Mouse (Mus musculus) liver, embryonic 11.5 days (tissue): Measurements from ENCODE around the gene Inafm1. TPM values are rescaled to one million over a fixed set of nuclear protein-coding genes. Genes with fewer than 3 reads are reported as not detected.
A peak's percentile ranks its signal among the peaks of the same experiment; 100 is the strongest.

Source experiments
- ATAC-seq: fragments of 200-750 bp; cut with Nextera tagmentation; replicated peaks from 2 replicates; pipeline ENCODE4 v1.8.0; 2017; ENCODE audit warnings: moderate number of reproducible peaks, mild to moderate bottlenecking, moderate TSS enrichment, moderate library complexity; ENCODE audit not compliant: low FRiP score
- DNase-seq: peaks from one replicate; pipeline ENCODE4 v3.0.0-alpha.2; 2017; ENCODE audit warnings: low spot score
- H3K27ac ChIP-seq: fragments of 300-500 bp; sonication (generic); 2 replicates; pipeline ENCODE4 v1.5.1; 2014; ENCODE audit warnings: mild to moderate bottlenecking, low read depth, low read length, control low read depth
- H3K27me3 ChIP-seq: fragments of 300-500 bp; sonication (generic); replicated peaks from 2 replicates; pipeline ENCODE4 v1.6.1; 2014; ENCODE audit warnings: low read length, mixed read lengths; ENCODE audit not compliant: control insufficient read depth, insufficient read depth
- H3K36me3 ChIP-seq: fragments of 300-500 bp; sonication (generic); 2 replicates; pipeline ENCODE4 v1.6.1; 2014; ENCODE audit warnings: mild to moderate bottlenecking, low read length, moderate library complexity, mixed read lengths; ENCODE audit not compliant: control insufficient read depth, insufficient read depth
- H3K4me1 ChIP-seq: fragments of 300-500 bp; sonication (generic); replicated peaks from 2 replicates; pipeline ENCODE4 v1.6.1; 2014; ENCODE audit warnings: low read length, mixed read lengths; ENCODE audit not compliant: control insufficient read depth, insufficient read depth
- H3K4me2 ChIP-seq: fragments of 300-500 bp; sonication (generic); 2 replicates; pipeline ENCODE4 v1.6.1; 2014; ENCODE audit warnings: mild to moderate bottlenecking, control low read depth, moderate library complexity
- H3K4me3 ChIP-seq: fragments of 300-500 bp; sonication (generic); 2 replicates; pipeline ENCODE4 v1.5.1; 2014; ENCODE audit warnings: low read depth, low read length, control low read depth
- H3K9ac ChIP-seq: fragments of 300-500 bp; sonication (generic); 2 replicates; pipeline ENCODE4 v1.6.1; 2014; ENCODE audit warnings: low read depth, low read length, control low read depth
- H3K9me3 ChIP-seq: fragments of 300-500 bp; sonication (generic); 2 replicates; pipeline ENCODE4 v1.6.1; 2016; ENCODE audit warnings: low read length, inconsistent platforms, mixed read lengths; ENCODE audit not compliant: control insufficient read depth
- WGBS: fragments of 180-500 bp; shearing (Covaris S2); extraction: QIAGEN DNeasy Blood & Tissue Kit; methylation state at CpG from one replicate; pipeline ENCODE4 v1.1.7; 2014; 5-methylcytosine and 5-hydroxymethylcytosine counted together
- polyA plus RNA-seq: library from polyadenylated mRNA; unstranded; fragments of >200 nt; fragmentation: Nextera tagmentation; extraction: Ambion mirVana; gene quantifications from 2 replicates; pipeline ENCODE4 v1.2.1, GENCODE M21; 2014

Inafm1 gene
- 9.3 and 10.6 TPM in 2 replicates for polyA plus RNA-seq

GRCm38 (mm10) chr7:16273081-16273765, at the start of gene Inafm1:
Inafm1 (minus strand) TSS chr7:16273617.
- under 1% methylated on average over 48 of the region's 49 CpGs for WGBS
- H3K9me3 ChIP-seq, result no peaks in the 10 kb centered on the region
- H3K27me3 ChIP-seq, result no peaks in the 10 kb centered on the region
- H3K4me1 ChIP-seq, result peaks cover 40% of the 10 kb centered on the region
- peak within 1 kb of the TSS; percentile 80 for H3K4me3 ChIP-seq
- ATAC-seq (peak; percentile 72), DNase-seq (peak; percentile 94)
- peaks cover 16% of the 10 kb centered on the region for H3K36me3 ChIP-seq
- peak within 1 kb of the TSS; percentile 96 for H3K27ac ChIP-seq
- H3K9ac ChIP-seq, result peak within 1 kb of the TSS; percentile 86
- peak within 1 kb of the TSS; percentile 76 for H3K4me2 ChIP-seq

GRCm38 (mm10) chr7:16320479-16320878, 47.1 kb upstream of the Inafm1 start:
- 88% methylated on average over 6 of the region's 6 CpGs for WGBS
- Histone ChIP-seq H3K9me3 (no peaks in the 10 kb centered on the region), H3K27ac (no peak overlapping the region), H3K4me1 (0 out of 2 replicates have a peak, but pooled peaks cover 2% of the 10 kb centered on the region), H3K27me3 (no peaks in the 10 kb centered on the region), H3K4me2 (no peak overlapping the region), H3K36me3 (peaks cover 5% of the 10 kb centered on the region), H3K4me3 (no peak overlapping the region), H3K9ac (no peak overlapping the region)
- DNase-seq, result no peak
- ATAC-seq, result no peak

DNA sequence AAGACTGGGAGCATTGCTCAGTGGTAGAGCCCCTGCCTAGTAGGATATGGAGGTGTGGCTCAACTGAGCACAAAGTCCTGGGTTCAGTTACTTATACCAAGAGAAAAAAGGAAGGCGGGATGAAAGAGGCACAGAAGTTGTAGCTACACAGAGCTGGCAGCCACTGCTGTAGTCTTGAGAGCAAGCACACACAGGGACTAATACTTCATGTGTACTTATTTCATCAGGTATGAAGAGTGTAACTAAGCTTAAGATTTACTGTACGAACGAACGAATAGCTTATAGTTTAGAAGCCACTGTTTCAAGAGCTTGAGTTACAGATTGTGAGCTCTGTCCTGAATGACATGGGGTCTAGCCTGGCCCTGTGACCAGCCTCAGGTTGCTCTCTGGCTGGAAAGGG, 45.8 kb upstream of the Inafm1 start:
- Histone ChIP-seq H3K27ac (no peak overlapping the region), H3K4me3 (no peak overlapping the region), H3K36me3 (peaks cover 5% of the 10 kb centered on the region), H3K4me2 (no peak overlapping the region), H3K27me3 (no peaks in the 10 kb centered on the region), H3K9me3 (no peaks in the 10 kb centered on the region), H3K9ac (no peak overlapping the region), H3K4me1 (peaks cover 6% of the 10 kb centered on the region)
- WGBS, result 91% methylated on average over 4 of the region's 4 CpGs
- no peak for ATAC-seq
- no peak for DNase-seq

- Histone ChIP-seq H3K9me3 (no peaks in the 10 kb centered on the region), H3K4me1 (peaks cover 24% of the 10 kb centered on the region), H3K4me3 (no peak overlapping the region), H3K27me3 (no peaks in the 10 kb centered on the region), H3K4me2 (no peak overlapping the region), H3K36me3 (peaks cover 5% of the 10 kb centered on the region), H3K27ac (no peak overlapping the region), H3K9ac (no peak overlapping the region; the same call in 1 of the 2 replicates)
- 83% methylated on average over 14 of the region's 14 CpGs for WGBS
- ATAC-seq, result no peak
- DNase-seq, result no peak
Measured at GRCm38 (mm10) chr7:16317094-16317493, 43.7 kb upstream of the Inafm1 start.

- H3K4me1 ChIP-seq, result peaks cover 39% of the 10 kb centered on the region
- H3K9me3 ChIP-seq, result no peaks in the 10 kb centered on the region
- no peaks in the 10 kb centered on the region for H3K27me3 ChIP-seq
- peaks cover 5% of the 10 kb centered on the region for H3K36me3 ChIP-seq
- no peak for ATAC-seq
- no peak overlapping the region for H3K27ac ChIP-seq
- no peak overlapping the region for H3K4me2 ChIP-seq
- H3K4me3 ChIP-seq, result no peak overlapping the region
- WGBS, result 62% methylated on average over 4 of the region's 4 CpGs
- no peak for DNase-seq
- no peak overlapping the region for H3K9ac ChIP-seq
Measured at GRCm38 (mm10) chr7:16315222-16315759, 41.9 kb upstream of the Inafm1 start.

DNA sequence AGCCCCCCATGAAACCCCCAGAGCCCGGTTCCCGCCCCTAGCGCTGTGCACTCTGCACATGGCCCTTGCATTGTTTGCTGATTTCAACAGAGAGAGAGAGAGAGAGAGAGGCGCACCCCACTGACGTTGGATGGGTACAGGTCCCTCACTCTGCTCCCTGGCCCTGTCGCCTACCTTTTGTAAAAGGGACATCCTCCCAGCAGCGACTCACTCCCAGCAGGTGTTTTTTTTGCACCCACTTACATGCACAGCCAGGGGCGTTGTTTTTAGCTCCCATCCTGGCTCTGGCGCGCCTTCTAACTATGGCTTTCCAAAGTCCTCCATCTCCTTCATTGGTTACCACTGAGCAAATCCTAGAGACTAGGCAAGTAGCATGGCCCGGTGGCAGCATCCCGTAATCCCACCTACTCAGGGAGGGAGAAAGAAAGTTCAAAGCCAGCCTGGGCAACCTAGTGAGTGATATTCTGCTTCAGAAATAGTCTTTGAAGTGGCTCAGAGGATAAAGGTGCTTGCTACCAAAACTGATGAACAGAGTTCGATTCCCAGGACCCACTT, 40.9 kb upstream of the Inafm1 start:
- no peak for DNase-seq
- WGBS, result 17% methylated on average over 13 of the region's 13 CpGs

GRCm38 (mm10) chr7:16313481-16314220, 40.2 kb upstream of the Inafm1 start:
- H3K9me3 ChIP-seq, result no peaks in the 10 kb centered on the region
- no peaks in the 10 kb centered on the region for H3K27me3 ChIP-seq
- under 1% methylated on average over 57 of the region's 66 CpGs for WGBS
- DNase-seq (peak; percentile 86), ATAC-seq (peak; percentile 71)
- peaks cover 48% of the 10 kb centered on the region for H3K4me1 ChIP-seq
- H3K36me3 ChIP-seq, result peaks cover 5% of the 10 kb centered on the region
- peak overlapping the region; percentile 78 for H3K4me3 ChIP-seq
- peak overlapping the region; percentile 97 for H3K9ac ChIP-seq
- peak overlapping the region; percentile 99 for H3K27ac ChIP-seq
- H3K4me2 ChIP-seq, result peak overlapping the region; percentile 100

More for the DNA sequence above, 40.9 kb upstream of the Inafm1 start:
- peak overlapping the region; percentile 97 for H3K9ac ChIP-seq
- H3K27me3 ChIP-seq, result no peaks in the 10 kb centered on the region
- peak overlapping the region; percentile 100 for H3K4me2 ChIP-seq
- H3K27ac ChIP-seq, result peak overlapping the region; percentile 99
- H3K4me1 ChIP-seq, result peaks cover 43% of the 10 kb centered on the region
- ATAC-seq, result no peak
- H3K4me3 ChIP-seq, result peak overlapping the region; percentile 78
- H3K36me3 ChIP-seq, result peaks cover 5% of the 10 kb centered on the region
- no peaks in the 10 kb centered on the region for H3K9me3 ChIP-seq

GRCm38 (mm10) chr7:16312672-16313311, 39.4 kb upstream of the Inafm1 start:
- H3K27me3 ChIP-seq, result no peaks in the 10 kb centered on the region
- H3K36me3 ChIP-seq, result peaks cover 4% of the 10 kb centered on the region
- H3K27ac ChIP-seq, result peak overlapping the region; percentile 99
- ATAC-seq (peak; percentile 23; the same call in 1 of the 2 replicates), DNase-seq (peak; percentile 80)
- no peaks in the 10 kb centered on the region for H3K9me3 ChIP-seq
- peak overlapping the region; percentile 78 for H3K4me3 ChIP-seq
- peak overlapping the region; percentile 100 for H3K4me2 ChIP-seq
- H3K9ac ChIP-seq, result peak overlapping the region; percentile 97
- WGBS, result 0% methylated on average over 11 of the region's 12 CpGs
- H3K4me1 ChIP-seq, result peaks cover 53% of the 10 kb centered on the region
